Mouse (Mus musculus): ENCODE measurements around the gene Lrrc38. TPM values are rescaled to one million over a fixed set of nuclear protein-coding genes. Genes with fewer than 3 reads are reported as not detected.

Gene Lrrc38
- 0.10 and 0.45 TPM in 2 replicates for polyA plus RNA-seq (2012; rRNA removed)

DNA sequence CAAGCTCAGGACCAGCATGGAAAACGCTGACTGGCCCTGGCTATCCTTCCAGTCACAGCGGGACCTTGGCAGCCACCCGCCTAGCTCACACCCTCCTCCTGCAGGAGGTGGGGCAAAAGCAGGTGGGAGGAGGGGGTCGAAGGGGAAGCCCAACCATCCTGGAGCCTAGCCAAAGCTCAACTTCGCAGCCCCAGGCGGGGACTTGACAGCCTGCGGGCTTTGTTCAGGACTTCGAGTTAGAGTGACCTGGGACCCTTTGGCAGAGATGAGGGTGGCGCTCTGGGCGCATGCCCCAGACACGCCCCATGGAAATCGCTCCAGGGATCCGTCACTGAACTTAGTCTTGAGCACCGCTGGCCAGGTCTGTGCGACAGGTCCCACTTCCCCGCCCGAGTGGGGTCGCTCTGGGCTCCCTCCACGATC lies at the start of gene Lrrc38:
Gene Lrrc38, plus strand, starts transcription at position 274 of the 423 bp plus-strand sequence.

GRCm38 (mm10) chr4:143394181-143394580 lies 44.6 kb downstream of the Lrrc38 start, which contains the start of gene Pramel1:
TSS of gene Pramel1 (plus strand) at chr4:143394428.

DNA sequence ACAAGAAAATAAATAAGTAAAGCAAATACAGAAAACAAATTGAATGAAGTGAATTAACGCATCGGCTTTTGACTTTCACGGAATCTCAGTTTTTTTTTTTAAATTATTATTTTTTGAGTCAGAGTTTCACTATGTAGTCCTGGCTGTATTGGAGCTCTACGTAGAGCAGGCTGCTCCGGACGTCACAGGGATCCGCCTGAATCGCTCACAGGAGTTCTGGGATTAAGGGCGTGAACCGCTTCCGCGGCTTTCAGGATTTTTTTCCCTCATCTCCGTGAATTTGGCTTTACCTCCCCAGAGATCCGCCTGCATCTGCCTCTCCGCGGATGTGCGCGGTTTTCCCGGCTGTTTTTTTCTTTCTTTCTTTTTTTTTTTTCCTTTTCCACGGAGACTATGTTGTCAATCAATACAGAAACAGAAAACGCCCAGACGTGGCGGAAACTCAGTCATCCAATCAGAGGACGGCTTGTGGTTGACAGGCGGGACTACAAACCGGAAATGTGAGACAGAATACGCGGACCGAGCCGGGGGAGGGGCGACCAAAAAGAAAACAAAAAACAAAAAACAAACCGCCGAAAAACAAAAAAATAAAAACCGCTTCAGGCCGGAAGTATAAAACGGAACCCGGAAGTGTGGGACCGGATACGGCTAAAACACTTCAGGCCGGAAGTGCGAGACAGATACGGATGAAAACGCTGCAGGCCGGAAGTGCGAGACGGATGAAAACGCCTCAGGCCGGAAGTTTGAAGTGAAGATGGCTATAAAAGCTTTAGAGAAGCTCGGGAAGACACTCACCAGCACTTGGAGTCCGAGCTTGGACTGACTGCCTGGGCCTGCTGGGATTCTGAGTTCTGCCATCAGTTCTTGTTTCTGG lies 62.9 kb downstream of the Lrrc38 start, which contains the start of gene Pramef8:
Gene Pramef8, plus strand, starts transcription at position 208 of the 874 bp plus-strand sequence.

Other genes with a start within 250 kb of the Lrrc38 start
- gene Prdm2, start 136.8 kb upstream of the Lrrc38 start, polyA plus RNA-seq (2012; rRNA removed), result 23.2 and 23.5 TPM in 2 replicates
- gene Pdpn, start 50.2 kb upstream of the Lrrc38 start, polyA plus RNA-seq (2012; rRNA removed), result 30.6 and 30.7 TPM in 2 replicates
- gene Pramel1, start 44.7 kb downstream of the Lrrc38 start, polyA plus RNA-seq (2012; rRNA removed), result not detected in 2 replicates
- 10.8 and 12.1 TPM in 2 replicates for gene Pramef8, start 62.7 kb downstream of the Lrrc38 start, polyA plus RNA-seq (2012; rRNA removed)
- gene Oog4, start 100.6 kb downstream of the Lrrc38 start, polyA plus RNA-seq (2012; rRNA removed), result not detected in 2 replicates
- gene Gm13043, start 161.6 kb downstream of the Lrrc38 start, polyA plus RNA-seq (2012; rRNA removed), result not detected in 2 replicates
- not detected in 2 replicates for gene Gm13040, start 186.2 kb downstream of the Lrrc38 start, polyA plus RNA-seq (2012; rRNA removed)
- not detected in 2 replicates for gene BC080695, start 201.9 kb downstream of the Lrrc38 start, polyA plus RNA-seq (2012; rRNA removed)
- gene Gm13057, start 202.0 kb downstream of the Lrrc38 start, polyA plus RNA-seq (2012; rRNA removed), result not detected in 2 replicates

Data from central nervous system, embryonic 14 days (tissue).